Mouse (Mus musculus): ENCODE data around the gene Pof1b. TPM values are rescaled to one million over a fixed set of nuclear protein-coding genes. Genes with fewer than 3 reads are reported as not detected.

Pof1b gene
- total and polyA plus RNA-seq, 3 experiments = not detected

DNA sequence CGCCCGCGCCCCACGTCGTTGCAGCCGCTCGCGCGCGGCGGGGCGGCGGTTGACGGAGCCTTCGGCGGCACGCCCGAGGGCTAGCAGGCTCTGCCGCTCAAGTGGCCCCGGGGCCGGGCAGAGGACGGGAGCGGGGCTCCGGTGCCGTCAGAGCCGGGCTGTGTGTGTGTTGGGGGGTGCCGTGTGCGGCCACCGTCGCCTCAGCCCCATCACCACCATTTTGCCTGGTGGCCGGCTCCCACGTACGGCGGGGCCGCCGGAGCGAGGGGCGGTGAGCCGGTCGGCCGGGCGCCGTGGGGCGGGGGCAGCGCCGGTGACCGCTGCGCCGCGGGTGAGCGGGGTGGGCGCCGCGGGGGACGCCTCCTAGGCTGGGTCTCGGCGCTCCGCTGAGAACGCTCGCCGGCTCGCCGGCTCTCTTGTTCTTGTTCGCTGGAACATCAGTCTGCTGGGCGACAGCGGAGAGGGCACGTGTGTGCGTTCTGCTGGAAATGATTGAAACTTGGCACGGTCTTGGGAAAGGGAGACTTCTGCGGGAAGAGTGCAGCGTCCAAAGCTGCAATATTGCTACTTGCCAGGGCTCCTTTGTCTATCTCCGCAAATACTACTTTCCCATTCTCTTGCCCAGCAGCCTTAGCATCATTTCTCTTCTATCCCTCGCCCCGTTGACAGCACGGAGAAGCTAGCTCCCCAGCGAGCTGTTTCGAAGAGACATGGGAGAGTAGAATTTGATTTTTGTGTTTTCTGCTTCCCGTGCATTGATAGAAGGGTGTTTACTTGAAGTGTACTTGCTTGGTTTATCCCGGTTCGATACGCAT, 96.9 kb downstream of the Pof1b start:
- Histone ChIP-seq H3K27ac (ENCODE audit: control insufficient read depth, low read depth, low read length) (no peak overlapping the region), H3K79me2 (ENCODE audit: control insufficient read depth, insufficient read depth, low read length, poor library complexity) (no peaks in the 10 kb centered on the region), H3K36me3 (ENCODE audit: control insufficient read depth in 1 of 2, insufficient read depth in 2 of 2, low read length in 2 of 2) (no peaks in the 10 kb centered on the region), H3K27me3 (ENCODE audit: control insufficient read depth in 1 of 2, insufficient read depth in 2 of 2, low read length in 2 of 2) (no peaks in the 10 kb centered on the region), H3K4me1 (ENCODE audit: control insufficient read depth in 1 of 2, insufficient read depth in 2 of 2, low read length in 2 of 2) (no peaks in the 10 kb centered on the region), H3K9me3 (replicated peaks; ENCODE audit: insufficient read depth, low read length) (no peaks in the 10 kb centered on the region), H3K4me3 (ENCODE audit: control insufficient read depth in 1 of 2, insufficient read depth in 1 of 2, low read depth in 2 of 2, low read length in 2 of 2) (no peak overlapping the region), H3K9ac (ENCODE audit: control insufficient read depth, low read depth, low read length, poor library complexity, severe bottlenecking) (no peak overlapping the region)
- TF ChIP-seq SMC3 (IDR thresholded peaks at IDR 0.05; ENCODE audit: low read depth, low read length) = no peak
- no peak for TF ChIP-seq CHD1 (IDR thresholded peaks at IDR 0.05; ENCODE audit: low read depth, low read length)
- no peak for TF ChIP-seq MXI1 (IDR thresholded peaks at IDR 0.05; ENCODE audit: low read depth, low read length)
- no peak for TF ChIP-seq TBP (IDR thresholded peaks at IDR 0.05; ENCODE audit: low read depth, low read length)
- no peak for TF ChIP-seq EP300 (IDR thresholded peaks at IDR 0.05; ENCODE audit: low read depth in 1 of 2, low read length in 2 of 2)
- no peak for TF ChIP-seq MAZ (IDR thresholded peaks at IDR 0.05; ENCODE audit: low read depth, low read length)
- TF ChIP-seq HCFC1 (IDR thresholded peaks at IDR 0.05; ENCODE audit: low read depth, low read length) = no peak
- TF ChIP-seq POLR2AphosphoS5 (IDR thresholded peaks at IDR 0.05; ENCODE audit: borderline replicate concordance, low read depth, low read length) = no peak
- TF ChIP-seq ELF1 (IDR thresholded peaks at IDR 0.05; ENCODE audit: low read depth, low read length) = no peak
- TF ChIP-seq GATA1 (IDR thresholded peaks at IDR 0.05; ENCODE audit: low read depth, low read length) = no peak
- TF ChIP-seq KAT2A (conservative IDR thresholded peaks at IDR 0.05; ENCODE audit: low read depth, low read length) = no peak
- TF ChIP-seq UBTF (IDR thresholded peaks at IDR 0.05; ENCODE audit: borderline replicate concordance, insufficient read depth, low read depth, low read length) = no peak
- DNase-seq (ENCODE audit: low read depth, low spot score) = no peak

DNA sequence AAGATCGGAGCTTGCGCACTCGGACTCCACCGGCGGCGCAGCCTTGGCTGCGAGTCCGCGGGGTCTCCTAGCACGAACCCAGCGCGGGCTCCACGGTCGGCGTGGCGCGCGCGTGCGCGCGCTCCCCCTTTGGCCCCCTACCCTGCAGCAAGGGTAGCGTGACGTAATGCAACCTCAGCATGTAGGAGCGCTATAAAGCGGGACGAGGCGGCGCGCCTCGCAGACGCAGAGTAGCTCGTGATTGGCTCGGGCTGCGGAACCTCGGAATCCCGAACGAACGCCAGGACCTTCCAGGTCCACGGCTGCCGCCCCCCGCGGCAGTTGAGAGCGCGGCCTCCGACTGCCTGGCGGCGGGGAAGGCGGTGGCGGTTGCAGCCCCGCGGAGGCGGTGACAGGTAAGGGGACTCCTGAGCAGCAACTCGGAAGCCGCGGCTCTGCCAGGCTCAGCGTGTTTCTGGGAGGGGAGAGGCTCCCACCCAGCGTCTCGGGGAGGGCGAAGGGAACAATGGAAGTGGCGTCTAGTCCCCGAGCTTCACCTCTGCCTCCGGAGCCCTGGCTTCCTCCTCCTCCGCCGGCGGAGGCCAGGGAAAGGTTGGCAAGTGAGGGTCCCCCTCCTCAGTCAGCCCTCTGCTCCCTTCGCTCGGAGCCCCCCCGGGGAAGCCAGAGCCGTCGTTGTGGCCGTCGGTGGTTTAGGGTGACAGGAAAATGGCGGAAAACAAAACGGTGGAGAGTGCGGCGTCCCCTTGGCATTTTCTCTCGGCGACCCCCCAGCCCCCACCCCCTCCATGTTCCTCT, 97.7 kb downstream of the Pof1b start, which contains the start of gene Zfp711:
Gene Zfp711, plus strand, starts transcription at position 16 of the 795 bp plus-strand sequence.
- no peaks in the 10 kb centered on the region for H3K79me2 ChIP-seq (ENCODE audit: control insufficient read depth, insufficient read depth, low read length, poor library complexity)
- H3K27ac ChIP-seq (ENCODE audit: control insufficient read depth, low read depth, low read length) = no peak within 1 kb of the TSS
- H3K36me3 ChIP-seq (ENCODE audit: control insufficient read depth in 1 of 2, insufficient read depth in 2 of 2, low read length in 2 of 2) = no peaks in the 10 kb centered on the region
- no peaks in the 10 kb centered on the region for H3K9me3 ChIP-seq (replicated peaks; ENCODE audit: insufficient read depth, low read length)
- H3K9ac ChIP-seq (ENCODE audit: control insufficient read depth, low read depth, low read length, poor library complexity, severe bottlenecking) = no peak within 1 kb of the TSS
- H3K27me3 ChIP-seq (ENCODE audit: control insufficient read depth in 1 of 2, insufficient read depth in 2 of 2, low read length in 2 of 2) = no peaks in the 10 kb centered on the region
- H3K4me3 ChIP-seq (ENCODE audit: control insufficient read depth in 1 of 2, insufficient read depth in 1 of 2, low read depth in 2 of 2, low read length in 2 of 2) = no peak within 1 kb of the TSS
- TF ChIP-seq ELF1 (IDR thresholded peaks at IDR 0.05; ENCODE audit: low read depth, low read length) = no peak
- TF ChIP-seq TCF12 (IDR thresholded peaks at IDR 0.05; ENCODE audit: low read depth, low read length) = no peak
- TF ChIP-seq GATA1 (IDR thresholded peaks at IDR 0.05; ENCODE audit: low read depth, low read length) = no peak
- no peak for TF ChIP-seq CHD2 (IDR thresholded peaks at IDR 0.05; ENCODE audit: low read length)
- TF ChIP-seq MYC (IDR thresholded peaks at IDR 0.05; ENCODE audit: low read depth, low read length) = no peak
- TF ChIP-seq SMC3 (IDR thresholded peaks at IDR 0.05; ENCODE audit: low read depth, low read length) = no peak
- no peak for TF ChIP-seq NELFE (IDR thresholded peaks at IDR 0.05; ENCODE audit: low read depth, low read length)
- TF ChIP-seq USF1 (IDR thresholded peaks at IDR 0.05; ENCODE audit: low read depth, low read length) = no peak
- TF ChIP-seq RCOR1 (IDR thresholded peaks at IDR 0.05; ENCODE audit: low read depth, low read length) = no peak
- TF ChIP-seq E2F4 (IDR thresholded peaks at IDR 0.05; ENCODE audit: borderline replicate concordance, low read depth, low read length) = no peak
- no peak for TF ChIP-seq TBP (IDR thresholded peaks at IDR 0.05; ENCODE audit: low read depth, low read length)
- TF ChIP-seq POLR2AphosphoS2 (IDR thresholded peaks at IDR 0.05; ENCODE audit: low read length) = no peak
- TF ChIP-seq CHD1 (IDR thresholded peaks at IDR 0.05; ENCODE audit: low read depth, low read length) = no peak
- TF ChIP-seq KAT2A (conservative IDR thresholded peaks at IDR 0.05; ENCODE audit: low read depth, low read length) = no peak
- no peak for TF ChIP-seq USF2 (IDR thresholded peaks at IDR 0.05; ENCODE audit: borderline replicate concordance in 1 of 2, insufficient read depth in 1 of 2, low read depth in 1 of 2, low read length in 2 of 2)
- no peak for TF ChIP-seq NRF1 (IDR thresholded peaks at IDR 0.05; ENCODE audit: insufficient read depth, low read depth, low read length, poor library complexity, severe bottlenecking)
- no peak for TF ChIP-seq POLR2AphosphoS5 (IDR thresholded peaks at IDR 0.05; ENCODE audit: borderline replicate concordance, low read depth, low read length)
- no peak for TF ChIP-seq MXI1 (IDR thresholded peaks at IDR 0.05; ENCODE audit: low read depth, low read length)
- DNase-seq (ENCODE audit: low read depth, low spot score) = no peak
- H3K4me1 ChIP-seq (ENCODE audit: control insufficient read depth in 1 of 2, insufficient read depth in 2 of 2, low read length in 2 of 2) = no peaks in the 10 kb centered on the region

Data from MEL (cell line).